ENCODE assay signal across 28 mouse cellular contexts in the genomic region with DNA sequence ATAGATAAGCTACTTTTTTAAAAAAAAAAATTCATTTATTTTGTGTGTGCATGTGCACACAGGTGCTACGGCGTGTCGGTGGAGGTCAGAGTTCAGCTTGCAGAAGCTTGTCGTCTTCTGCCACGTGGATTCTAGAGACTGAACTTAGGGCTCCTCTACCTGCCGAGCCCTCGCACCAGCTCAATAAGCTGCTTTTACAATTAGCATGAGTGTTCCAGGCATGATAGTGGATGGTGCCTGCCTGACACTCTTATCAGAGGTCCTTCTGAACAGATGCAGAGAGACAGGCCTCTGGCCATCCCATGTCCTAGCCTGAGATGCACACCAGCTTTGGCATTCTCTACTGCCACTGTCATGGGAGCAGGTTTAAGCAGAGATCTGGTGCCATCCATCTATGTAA. TPM values are rescaled to one million over a fixed set of nuclear protein-coding genes. Genes with fewer than 3 reads are reported as not detected.
DNase-seq lines count a peak whose midpoint lies in the region; ATAC-seq and TF ChIP-seq lines count a peak whose summit lies in the region.
"Had no signal": no experiment of that assay in that cellular context is flagged by ENCODE, and none has a peak within 500 bp of the region (broad histone marks: within the 10 kb centered on the region; RNA-seq: fewer than 3 reads in every experiment).

No protein-coding gene starts in this region.

- H3K4me2 ChIP-seq in liver, embryonic 14.5 days (ENCODE audit: low read depth): 0 out of 2 replicates have a peak overlapping the region, but pooled peaks have one; percentile 8
- no peak overlapping the region for H3K4me2 ChIP-seq in midbrain, embryonic 16.5 days (ENCODE audit: low read length)
- H3K4me2 ChIP-seq: forebrain, embryonic 15.5 days; heart, embryonic 12.5 days; hindbrain, embryonic 12.5 days; limb, embryonic 15.5 days; midbrain, embryonic 12.5 days; neural tube, embryonic 15.5 days had no signal

- H3K4me3 ChIP-seq in heart, embryonic 10.5 days: no peak overlapping the region
- H3K4me3 ChIP-seq in liver, embryonic 14.5 days (ENCODE audit: insufficient read depth in 1 of 2, low read depth in 2 of 2, low read length in 2 of 2): no peak overlapping the region
- H3K4me3 ChIP-seq in midbrain, embryonic 16.5 days (ENCODE audit: low read depth, low read length): no peak overlapping the region
- H3K4me3 ChIP-seq: forebrain, embryonic 15.5 days; heart, embryonic 12.5 days; hindbrain, embryonic 12.5 days; limb, embryonic 15.5 days; midbrain, embryonic 12.5 days; myocyte; neural tube, embryonic 15.5 days had no signal

- 69% methylated on average over 7 of the region's 7 CpGs for WGBS in heart, embryonic 10.5 days
- 41% methylated on average over 7 of the region's 7 CpGs for WGBS in liver, embryonic 14.5 days (ENCODE audit: insufficient replicate concordance)
- WGBS in midbrain, embryonic 16.5 days: 91% methylated on average over 7 of the region's 7 CpGs

- ATAC-seq in erythroblast, adult 5-6 weeks (replicated peaks; ENCODE audit: low FRiP score, poor library complexity, severe bottlenecking): peak; percentile 79
- ATAC-seq in liver, embryonic 14.5 days (ENCODE audit: insufficient read depth): peak; percentile 91
- no peak for ATAC-seq in midbrain, embryonic 16.5 days
- ATAC-seq: forebrain, embryonic 15.5 days had no signal

- H3K9me3 ChIP-seq in heart, embryonic 10.5 days: no peaks in the 10 kb centered on the region
- H3K9me3 ChIP-seq in liver, embryonic 14.5 days (ENCODE audit: control insufficient read depth, low read length): no peaks in the 10 kb centered on the region
- H3K9me3 ChIP-seq in midbrain, embryonic 16.5 days (replicated peaks; ENCODE audit: control insufficient read depth, low read length, poor library complexity, severe bottlenecking): no peaks in the 10 kb centered on the region
- H3K9me3 ChIP-seq: forebrain, embryonic 15.5 days; heart, embryonic 12.5 days; hindbrain, embryonic 12.5 days; limb, embryonic 15.5 days; midbrain, embryonic 12.5 days; neural tube, embryonic 15.5 days had no signal

- peaks cover 6% of the 10 kb centered on the region for H3K4me1 ChIP-seq in heart, embryonic 10.5 days
- peaks cover 6 to 25% of the 10 kb centered on the region in 2 experiments for H3K4me1 ChIP-seq in liver, embryonic 14.5 days (replicated peaks; ENCODE audit: control insufficient read depth in 2 of 2, insufficient read depth in 2 of 2, low read length in 1 of 2)
- peaks cover under 1% of the 10 kb centered on the region for H3K4me1 ChIP-seq in midbrain, embryonic 16.5 days (ENCODE audit: control insufficient read depth, insufficient read depth, low read length)
- H3K4me1 ChIP-seq: hindbrain, embryonic 12.5 days; midbrain, embryonic 12.5 days had no signal

- peak; percentile 19 for DNase-seq in heart, embryonic 10.5 days (ENCODE audit: low spot score)
- no peak for DNase-seq in heart, postnatal 10 days
- DNase-seq in liver, embryonic 14.5 days (ENCODE audit: low read depth in 3 of 3, low spot score in 3 of 3): peak in 2 of 3 experiments; percentile 28 to 36
- peak; percentile 39 for DNase-seq in naive thymus-derived CD4-positive, alpha-beta T cell, adult 2 months (ENCODE audit: low read depth)
- no peak for DNase-seq in adrenal gland, adult 18-20 months (ENCODE audit: low spot score in 2 of 2)
- no peak for DNase-seq in heart, postnatal 4 days
- DNase-seq: adrenal gland, adult 8-10 months; cerebellum, adult 9-10 months; gastrocnemius, postnatal 14 days; heart, adult 11 months; heart, postnatal 14 days; kidney, adult 2 months; kidney, postnatal 10 days; left cerebral cortex, postnatal 4 days; right cerebral cortex, adult 18-20 months; right cerebral cortex, postnatal 4 days; thymus, postnatal 14 days had no signal

- TF ChIP-seq CTCF in liver, embryonic 14.5 days (IDR thresholded peaks at IDR 0.05; ENCODE audit: low read depth): no peak

- TF ChIP-seq EP300 in liver, embryonic 14.5 days (IDR thresholded peaks at IDR 0.05; ENCODE audit: low read depth): peak; percentile 74

- H3K9ac ChIP-seq in liver, embryonic 14.5 days (replicated peaks): no peak overlapping the region
- H3K9ac ChIP-seq in midbrain, embryonic 16.5 days (ENCODE audit: low read depth, low read length): no peak overlapping the region
- H3K9ac ChIP-seq: forebrain, embryonic 15.5 days; heart, embryonic 12.5 days; hindbrain, embryonic 12.5 days; limb, embryonic 15.5 days; midbrain, embryonic 12.5 days; neural tube, embryonic 15.5 days had no signal

- no peaks in the 10 kb centered on the region for H3K36me3 ChIP-seq in heart, embryonic 10.5 days
- no peaks in the 10 kb centered on the region for H3K36me3 ChIP-seq in liver, embryonic 14.5 days (replicated peaks; ENCODE audit: control insufficient read depth, insufficient read depth, low read depth)
- no peaks in the 10 kb centered on the region for H3K36me3 ChIP-seq in midbrain, embryonic 16.5 days (ENCODE audit: control insufficient read depth, insufficient read depth, low read length)
- H3K36me3 ChIP-seq: forebrain, embryonic 15.5 days; G1E; heart, embryonic 12.5 days; hindbrain, embryonic 12.5 days; limb, embryonic 15.5 days; midbrain, embryonic 12.5 days; neural tube, embryonic 15.5 days had no signal

- no peaks in the 10 kb centered on the region for H3K27me3 ChIP-seq in heart, embryonic 10.5 days (ENCODE audit: insufficient read depth, poor library complexity, severe bottlenecking)
- H3K27me3 ChIP-seq in liver, embryonic 14.5 days (ENCODE audit: control insufficient read depth, insufficient read depth, low read length): no peaks in the 10 kb centered on the region
- H3K27me3 ChIP-seq in midbrain, embryonic 16.5 days (ENCODE audit: control insufficient read depth, insufficient read depth, low read depth, low read length): no peaks in the 10 kb centered on the region
- H3K27me3 ChIP-seq: forebrain, embryonic 15.5 days; heart, embryonic 12.5 days; hindbrain, embryonic 12.5 days; limb, embryonic 15.5 days; neural tube, embryonic 15.5 days had no signal

- H3K27ac ChIP-seq in heart, embryonic 10.5 days: no peak overlapping the region
- H3K27ac ChIP-seq in liver, embryonic 14.5 days: no peak overlapping the region
- no peak overlapping the region for H3K27ac ChIP-seq in midbrain, embryonic 16.5 days (ENCODE audit: low read length)
- H3K27ac ChIP-seq: forebrain, embryonic 15.5 days; hindbrain, embryonic 12.5 days; limb, embryonic 15.5 days; macrophage; midbrain, embryonic 12.5 days; neural tube, embryonic 15.5 days had no signal

- intact Hi-C loops in heart, postnatal 10 days (cut with DNase I): no loop called here

RNA-seq across cellular contexts. Expression of a gene that starts 55.7 kb away (rescaled TPM):
- 1.6 and 3.3 TPM in 2 replicates for polyA plus RNA-seq in heart, embryonic 10.5 days (2016; fragmentation: Nextera tagmentation; extraction: Ambion mirVana)
- total RNA-seq in heart, postnatal 10 days (2021): 10 to 100 TPM; 16.3 to 18.5 TPM
- total RNA-seq in erythroblast, adult 5-6 weeks (2015; ENCODE audit: low replicate concordance): 31.9 and 33.2 TPM in 2 replicates
- 14.4 and 22.0 TPM in 2 replicates for total RNA-seq in erythroblast, adult 5-6 weeks (2017; ENCODE audit: low replicate concordance)
- 2.8 and 3.4 TPM in 2 replicates for polyA plus RNA-seq in liver, embryonic 14.5 days (2012; rRNA removed)
- 5.9 TPM in 2 replicates for polyA plus RNA-seq in liver, embryonic 14.5 days (2014; fragmentation: Nextera tagmentation; extraction: Ambion mirVana)
- 0.15 and 0.34 TPM in 2 replicates for polyA plus RNA-seq in midbrain, embryonic 16.5 days (2015; fragmentation: Nextera tagmentation; extraction: Ambion mirVana)
- 10 to 100 TPM; 23.1 to 23.5 TPM for total RNA-seq in adrenal gland, adult 18-20 months (2021)
- total RNA-seq in heart, postnatal 4 days (2021): 10 to 100 TPM; 11.4 to 13.9 TPM

Comparison
In these comparisons a context has a peak if more than half of its experiments do, and no peak if none do; other contexts are left out.
1. DNase-seq: peak in heart, embryonic 10.5 days (single experiment), liver, embryonic 14.5 days (2 of 3) and naive thymus-derived CD4-positive, alpha-beta T cell, adult 2 months (single experiment); none in heart, postnatal 10 days (0 of 2), adrenal gland, adult 18-20 months (0 of 2) and heart, postnatal 4 days (single experiment).